Mouse (Mus musculus): ENCODE data around the gene Wwc1.
"Not testable (repeated sequence)": the region's sequence is repeated elsewhere in the genome, so short reads cannot be mapped to it uniquely, and the experiment has no call there.

The Wwc1 gene

GRCm38 (mm10) chr11:35877651-35878558 is 102.4 kb downstream of the Wwc1 start:
- DNase-seq: no peak

GRCm38 (mm10) chr11:35873624-35874244 is 106.6 kb downstream of the Wwc1 start:
- DNase-seq: no peak

GRCm38 (mm10) chr11:35870961-35871360 is 109.4 kb downstream of the Wwc1 start:
- no peak for DNase-seq

- DNase-seq: no peak
Observed at GRCm38 (mm10) chr11:35866140-35866539, 114.2 kb downstream of the Wwc1 start.

GRCm38 (mm10) chr11:35864981-35865604 is 115.2 kb downstream of the Wwc1 start:
- DNase-seq: no peak

GRCm38 (mm10) chr11:35863653-35864052 is 116.7 kb downstream of the Wwc1 start:
- no peak for DNase-seq

- no peak for DNase-seq
Observed at GRCm38 (mm10) chr11:35857395-35858067, 122.8 kb downstream of the Wwc1 start.

GRCm38 (mm10) chr11:35856359-35857040 is 123.8 kb downstream of the Wwc1 start:
- DNase-seq: no peak

GRCm38 (mm10) chr11:35855567-35855966 is 124.8 kb downstream of the Wwc1 start:
- DNase-seq: no peak

GRCm38 (mm10) chr11:35854941-35855340 is 125.4 kb downstream of the Wwc1 start:
- no peak for DNase-seq

- DNase-seq: no peak
Observed at GRCm38 (mm10) chr11:35853651-35854050, 126.7 kb downstream of the Wwc1 start.

GRCm38 (mm10) chr11:35852731-35853130 is 127.6 kb downstream of the Wwc1 start:
- no peak for DNase-seq

- no peak for DNase-seq
Observed at GRCm38 (mm10) chr11:35844299-35844698, 136.0 kb downstream of the Wwc1 start.

- DNase-seq: not testable (repeated sequence)
Observed at GRCm38 (mm10) chr11:35842560-35842959, 137.8 kb downstream of the Wwc1 start.

- DNase-seq: no peak
Observed at GRCm38 (mm10) chr11:35841738-35842325, 138.5 kb downstream of the Wwc1 start.

- not testable (repeated sequence) for DNase-seq
Observed at GRCm38 (mm10) chr11:35840806-35841205, 139.5 kb downstream of the Wwc1 start.

- DNase-seq: no peak
Observed at GRCm38 (mm10) chr11:35840282-35840681, 140.0 kb downstream of the Wwc1 start.

GRCm38 (mm10) chr11:35838345-35839338 is 141.7 kb downstream of the Wwc1 start:
- DNase-seq: peak; percentile 82

GRCm38 (mm10) chr11:35837156-35838126 is 142.9 kb downstream of the Wwc1 start:
- DNase-seq: no peak

All from kidney, adult 11 months (tissue).